Mouse (Mus musculus) urinary bladder, postnatal 36 days (tissue): ENCODE measurements around the gene Psmc3.

Experiments
- DNase-seq, 2 experiments: peaks; one replicate each; pipeline ENCODE4 v3.0.0; 2022; ENCODE audit warnings: low spot score in 2 of 2, mixed read lengths in 1 of 2

The Psmc3 gene

DNA sequence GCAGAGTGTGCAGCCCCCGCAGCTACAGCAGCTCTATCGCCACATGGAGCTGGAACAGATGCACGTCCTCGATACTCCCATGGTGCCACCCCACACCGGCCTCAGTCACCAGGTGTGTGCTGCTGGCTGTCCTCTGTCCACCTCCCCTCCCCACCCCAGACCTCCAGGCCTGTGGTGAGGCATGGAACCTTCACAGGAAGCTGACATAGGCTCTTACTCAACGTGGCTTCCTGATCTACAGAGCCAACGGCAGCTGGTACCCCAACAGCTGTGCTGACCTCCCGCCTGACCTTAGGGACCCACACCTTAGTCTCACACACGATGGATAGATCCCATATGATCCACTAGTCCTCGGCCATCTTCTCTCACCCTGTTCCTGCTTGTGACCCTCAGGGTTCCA lies 59.5 kb downstream of the Psmc3 start:
- DNase-seq, result no peak

DNA sequence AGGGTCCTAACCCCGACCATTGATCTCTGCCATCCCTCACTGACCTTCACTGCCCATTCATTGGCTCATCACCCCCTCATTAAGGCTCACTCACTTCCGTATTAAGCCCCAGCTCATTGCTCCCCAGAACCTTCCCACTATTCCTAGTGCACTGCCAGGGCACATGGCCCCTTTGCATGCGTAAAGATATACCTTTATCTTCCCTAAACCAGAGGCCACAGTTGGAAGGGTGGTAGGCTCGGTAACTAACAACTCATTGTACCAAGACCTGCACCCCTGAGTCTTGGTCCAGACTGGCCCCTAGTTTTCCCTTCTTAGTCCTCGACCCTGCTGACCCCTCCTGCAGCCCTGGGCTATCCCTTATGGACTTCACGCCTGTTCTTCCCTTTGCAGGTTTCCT lies 60.0 kb downstream of the Psmc3 start:
- no peak for DNase-seq

DNA sequence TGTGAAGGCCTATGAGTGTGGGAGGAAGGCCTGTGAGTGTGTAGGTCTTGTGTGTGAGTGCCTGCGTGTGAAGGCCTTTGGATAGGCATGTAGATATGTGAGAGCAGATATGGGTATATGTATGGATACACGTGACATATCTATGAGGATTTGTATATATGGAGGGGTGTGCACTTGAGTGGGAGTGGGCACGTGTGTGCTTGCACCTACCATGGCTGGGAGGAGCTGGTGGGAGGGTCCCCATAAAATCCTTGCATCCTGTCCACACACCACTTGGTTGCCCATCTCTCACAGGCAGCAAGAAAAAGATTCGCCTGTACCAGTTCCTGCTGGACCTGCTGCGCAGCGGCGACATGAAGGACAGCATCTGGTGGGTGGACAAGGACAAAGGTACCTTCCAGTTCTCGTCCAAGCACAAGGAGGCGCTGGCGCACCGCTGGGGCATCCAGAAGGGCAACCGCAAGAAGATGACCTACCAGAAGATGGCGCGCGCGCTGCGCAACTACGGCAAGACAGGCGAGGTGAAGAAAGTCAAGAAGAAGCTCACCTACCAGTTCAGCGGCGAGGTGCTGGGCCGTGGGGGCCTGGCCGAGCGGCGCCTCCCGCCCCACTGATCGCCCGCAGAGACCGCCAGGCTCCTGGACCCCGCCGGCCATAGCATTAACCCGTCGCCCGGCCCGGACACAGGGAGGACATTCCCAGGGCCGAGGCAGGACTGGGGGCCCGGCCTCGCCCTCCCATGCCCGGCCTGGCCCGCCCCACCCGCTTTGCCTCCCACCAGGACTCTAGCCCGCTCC lies 61.2 kb downstream of the Psmc3 start:
- DNase-seq, result peak; percentile 95 to 96

DNA sequence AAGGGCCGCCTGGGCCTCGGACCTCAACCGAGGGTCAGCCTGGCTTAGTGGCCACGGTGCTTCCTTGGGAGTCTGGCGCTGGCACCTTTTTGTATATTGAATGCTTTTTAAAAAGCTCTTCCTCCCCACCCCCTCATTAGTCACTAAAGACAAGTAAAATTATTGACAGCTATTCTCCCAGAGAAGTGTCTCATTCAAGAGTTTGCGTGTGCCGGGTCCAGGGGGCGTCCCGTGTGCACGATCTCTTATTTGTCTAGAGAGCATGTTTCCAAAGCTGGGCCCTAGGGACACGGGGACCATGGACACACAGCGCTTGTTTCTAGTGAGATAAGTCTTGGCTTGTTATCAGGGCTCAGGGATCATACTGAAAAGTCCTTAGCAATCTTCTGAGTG lies 61.8 kb downstream of the Psmc3 start:
- DNase-seq, result no peak
